Mouse (Mus musculus): ENCODE measurements around the gene Dthd1.

Gene Dthd1

DNA sequence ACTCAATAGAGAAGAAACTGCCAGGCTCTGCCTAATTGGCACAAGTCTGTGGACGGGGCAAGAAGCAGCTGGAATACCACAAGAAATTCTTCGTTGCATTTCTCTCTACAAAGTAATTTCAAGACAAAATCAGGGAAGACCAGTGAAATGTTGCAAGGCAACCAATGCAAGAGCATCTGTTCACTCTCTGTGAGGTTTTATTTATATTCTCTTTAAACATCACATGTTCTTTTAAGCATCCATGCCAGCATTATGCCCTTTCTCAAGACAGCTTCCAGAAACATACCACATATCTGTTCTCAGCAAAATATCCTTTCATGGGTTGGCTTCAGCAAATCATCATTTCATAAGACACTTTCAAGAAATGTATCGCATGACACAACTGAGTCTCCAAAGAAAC is 50.7 kb downstream of the Dthd1 start:
- DNase-seq = no peak

DNA sequence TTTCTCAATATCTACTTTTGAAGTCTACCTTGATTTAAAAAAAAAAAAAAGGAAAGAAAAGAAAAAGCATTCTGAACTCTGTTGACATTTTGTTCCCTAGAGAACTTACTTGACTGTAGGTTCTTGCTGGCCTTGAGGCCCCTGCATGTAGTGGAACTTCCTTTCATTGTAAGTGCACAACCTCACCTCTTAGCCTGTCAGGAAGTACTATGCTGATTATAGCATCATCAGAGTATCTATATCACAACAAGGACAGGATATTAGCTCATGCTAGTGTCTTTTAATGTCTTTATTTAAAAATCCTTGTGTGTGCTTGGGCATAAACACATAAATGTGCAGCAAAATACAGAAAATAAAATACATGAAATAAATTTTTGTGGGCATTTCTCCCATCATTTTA is 53.4 kb downstream of the Dthd1 start:
- DNase-seq = no peak

DNA sequence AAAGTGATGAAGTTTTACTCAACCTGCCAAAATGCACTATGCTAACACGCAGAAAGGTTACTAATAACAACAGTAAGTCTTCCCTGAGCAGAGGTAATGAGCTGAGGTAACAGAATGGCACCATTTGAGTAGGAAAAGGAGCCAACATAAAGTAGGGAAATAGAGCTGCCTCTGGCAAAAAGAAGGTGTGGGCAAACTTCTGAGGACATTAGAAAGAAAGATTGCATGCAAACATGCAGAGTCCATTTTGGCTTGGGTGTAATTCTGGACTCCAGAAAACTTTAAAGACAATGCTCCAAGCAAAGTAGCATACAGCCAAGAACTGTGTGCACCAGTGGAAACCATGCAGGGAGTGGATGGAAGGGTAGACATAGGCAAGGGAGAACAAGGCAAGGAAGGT is 65.9 kb downstream of the Dthd1 start:
- DNase-seq = no peak

DNA sequence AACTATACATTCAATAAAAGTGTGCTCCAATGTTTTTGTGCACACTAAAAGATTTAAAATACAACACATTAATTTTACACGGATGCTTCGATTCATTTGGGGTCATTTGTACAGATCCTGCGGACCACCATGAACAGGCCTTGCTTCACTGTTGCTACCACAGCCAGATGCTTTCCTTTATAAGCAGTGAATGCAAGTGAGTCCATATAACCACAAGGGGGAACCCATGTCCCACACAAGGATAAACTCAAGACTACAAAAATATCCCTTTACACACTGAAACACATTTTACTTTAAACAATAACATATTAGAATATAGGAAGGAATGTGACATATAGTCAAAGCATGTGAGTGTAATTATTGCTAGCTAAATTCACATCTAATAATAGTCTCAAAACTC is 81.7 kb downstream of the Dthd1 start:
- DNase-seq = no peak

DNA sequence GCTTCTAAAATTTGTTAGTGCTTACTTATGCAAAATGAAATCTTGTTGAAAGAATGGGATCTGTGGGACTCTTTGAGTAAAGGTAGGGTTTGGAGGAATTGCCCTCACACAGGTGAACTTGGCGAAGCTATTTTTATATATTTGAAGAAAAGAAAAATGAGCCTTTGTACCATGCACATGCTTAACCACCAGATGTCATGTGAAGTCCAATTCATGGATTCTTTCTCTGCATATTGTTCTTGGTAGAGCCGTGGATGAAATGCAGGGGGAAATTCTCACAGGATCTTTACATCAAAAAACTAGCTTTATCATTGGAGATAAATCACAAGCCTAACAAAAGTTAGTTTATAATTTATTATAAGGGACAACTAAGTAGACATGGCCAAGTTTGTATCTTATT is 93.3 kb downstream of the Dthd1 start:
- DNase-seq = no peak

DNA sequence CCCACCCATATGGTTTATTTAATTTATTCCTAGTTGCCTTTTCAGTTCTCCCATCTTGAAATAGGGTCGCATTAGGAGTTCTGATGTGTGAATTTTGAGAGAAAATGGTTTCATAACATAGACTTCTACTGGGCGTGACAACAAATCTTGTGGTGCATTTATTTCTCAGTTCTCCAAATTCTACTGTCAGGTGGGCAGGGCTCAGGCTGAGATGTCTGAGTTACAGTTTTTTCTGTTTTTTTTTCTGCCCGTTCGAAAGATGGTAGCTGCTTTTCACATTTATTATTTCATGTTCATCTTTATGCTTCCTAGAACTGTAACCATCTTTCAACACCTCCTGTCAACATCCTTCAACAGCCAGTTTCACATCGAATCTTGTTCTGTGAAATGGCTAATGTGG is 95.5 kb downstream of the Dthd1 start:
- DNase-seq = no peak

DNA sequence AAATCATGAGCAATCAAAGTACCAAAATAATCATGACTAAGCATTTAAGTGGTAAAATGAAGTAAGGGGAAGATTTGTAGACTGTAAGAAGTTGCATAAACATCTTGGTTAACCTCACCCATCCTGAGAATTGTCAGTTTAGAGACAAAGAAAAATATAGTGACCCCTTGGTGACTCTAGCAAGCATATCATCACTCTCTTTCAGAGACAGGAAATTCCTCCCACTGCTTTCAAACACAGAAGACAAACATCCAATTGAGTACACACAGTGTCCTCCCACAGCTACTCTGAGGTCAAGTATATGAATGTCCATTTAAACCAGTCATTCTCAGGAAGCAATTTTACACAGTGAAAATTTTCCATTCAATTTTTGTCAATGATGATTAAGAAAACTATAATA is 111.0 kb downstream of the Dthd1 start:
- DNase-seq = no peak

Data from heart, adult 11 months (tissue).